Mouse (Mus musculus) ovary, postnatal 10 days (tissue): ENCODE measurements around the gene Alkbh6.
A peak's percentile ranks its signal among the peaks of the same experiment; 100 is the strongest.

Experiments
- DNase-seq: peaks from one replicate; pipeline ENCODE4 v3.0.0; 2022; ENCODE audit warnings: low spot score

The Alkbh6 gene

GRCm38 (mm10) chr7:30295103-30295502 lies 13.4 kb upstream of the Alkbh6 start:
- no peak for DNase-seq

GRCm38 (mm10) chr7:30296816-30297215 lies 11.7 kb upstream of the Alkbh6 start:
- DNase-seq, result no peak

GRCm38 (mm10) chr7:30297266-30297665 lies 11.3 kb upstream of the Alkbh6 start:
- DNase-seq, result no peak

- DNase-seq, result no peak
Measured at GRCm38 (mm10) chr7:30300914-30301313, 7.6 kb upstream of the Alkbh6 start.

- DNase-seq, result no peak
Measured at GRCm38 (mm10) chr7:30306083-30306779, 2.3 kb upstream of the Alkbh6 start.

GRCm38 (mm10) chr7:30309395-30310129 lies 1.0 kb downstream of the Alkbh6 start:
- DNase-seq, result no peak

- no peak for DNase-seq
Measured at GRCm38 (mm10) chr7:30310136-30310535, 1.6 kb downstream of the Alkbh6 start.

- DNase-seq, result no peak
Measured at GRCm38 (mm10) chr7:30313666-30314320, 5.3 kb downstream of the Alkbh6 start.

- DNase-seq, result no peak
Measured at GRCm38 (mm10) chr7:30314721-30315155, 6.2 kb downstream of the Alkbh6 start, which contains the start of gene Syne4. Gene Syne4 (plus strand): TSS chr7:30314807.

GRCm38 (mm10) chr7:30315559-30316529 lies 7.3 kb downstream of the Alkbh6 start:
- DNase-seq, result no peak

GRCm38 (mm10) chr7:30318142-30318541 lies 9.6 kb downstream of the Alkbh6 start:
- no peak for DNase-seq

- DNase-seq, result no peak
Measured at GRCm38 (mm10) chr7:30320946-30321345, 12.4 kb downstream of the Alkbh6 start.

- DNase-seq, result no peak
Measured at GRCm38 (mm10) chr7:30321539-30322284, 13.2 kb downstream of the Alkbh6 start, which contains the start of gene E130208F15Rik. Gene E130208F15Rik (plus strand): TSS chr7:30321740.

- peak; percentile 94 for DNase-seq
Measured at GRCm38 (mm10) chr7:30322285-30322667, 13.8 kb downstream of the Alkbh6 start.

GRCm38 (mm10) chr7:30322865-30323264 lies 14.3 kb downstream of the Alkbh6 start:
- DNase-seq, result no peak

- no peak for DNase-seq
Measured at GRCm38 (mm10) chr7:30323795-30324194, 15.3 kb downstream of the Alkbh6 start, which contains the start of gene Sdhaf1. Gene Sdhaf1 (minus strand): TSS chr7:30323895.

GRCm38 (mm10) chr7:30324300-30324944 lies 15.9 kb downstream of the Alkbh6 start:
- DNase-seq, result no peak

GRCm38 (mm10) chr7:30325364-30325763 lies 16.8 kb downstream of the Alkbh6 start:
- no peak for DNase-seq

GRCm38 (mm10) chr7:30326427-30326826 lies 17.9 kb downstream of the Alkbh6 start:
- no peak for DNase-seq

- no peak for DNase-seq
Measured at GRCm38 (mm10) chr7:30327140-30327539, 18.6 kb downstream of the Alkbh6 start.
